Mouse (Mus musculus): ENCODE measurements around the gene Cirbp. TPM values are rescaled to one million over a fixed set of nuclear protein-coding genes. Genes with fewer than 3 reads are reported as not detected.

Gene Cirbp
- polyA plus RNA-seq, 1 experiment from 2014 or later: 222 TPM

GRCm38 (mm10) chr10:80148610-80149290 lies 17.0 kb upstream of the Cirbp start:
- no peaks in the 10 kb centered on the region for H3K9me3 ChIP-seq (ENCODE audit: control insufficient read depth)
- peak overlapping the region; percentile 97 for H3K27ac ChIP-seq (ENCODE audit: low read depth, low read length)
- H3K4me1 ChIP-seq (replicated peaks; ENCODE audit: control insufficient read depth, insufficient read depth, low read length): peaks cover 20% of the 10 kb centered on the region
- H3K4me3 ChIP-seq (ENCODE audit: low read depth, low read length): peak overlapping the region; percentile 95
- TF ChIP-seq CTCF (IDR thresholded peaks at IDR 0.05; ENCODE audit: low read depth): peak; percentile 88
- H3K27me3 ChIP-seq (replicated peaks; ENCODE audit: control insufficient read depth, insufficient read depth, low read length): no peaks in the 10 kb centered on the region
- peak; percentile 50 for ATAC-seq
- peak overlapping the region; percentile 74 for H3K9ac ChIP-seq (ENCODE audit: low read depth, low read length)
- H3K36me3 ChIP-seq (ENCODE audit: control insufficient read depth, insufficient read depth): peaks cover 53% of the 10 kb centered on the region
- under 1% methylated on average over 55 of the region's 57 CpGs for WGBS
- H3K4me2 ChIP-seq (replicated peaks; ENCODE audit: low read depth): peak overlapping the region; percentile 86

GRCm38 (mm10) chr10:80149291-80150225 lies 16.2 kb upstream of the Cirbp start:
- WGBS: under 1% methylated on average over 79 of the region's 88 CpGs
- H3K36me3 ChIP-seq (ENCODE audit: control insufficient read depth, insufficient read depth): peaks cover 53% of the 10 kb centered on the region
- H3K4me1 ChIP-seq (replicated peaks; ENCODE audit: control insufficient read depth, insufficient read depth, low read length): peaks cover 23% of the 10 kb centered on the region

GRCm38 (mm10) chr10:80150226-80151210 lies 15.3 kb upstream of the Cirbp start:
- peak overlapping the region; percentile 92 for H3K27ac ChIP-seq (ENCODE audit: low read depth, low read length)
- no peaks in the 10 kb centered on the region for H3K9me3 ChIP-seq (ENCODE audit: control insufficient read depth)
- WGBS: under 1% methylated on average over 57 of the region's 71 CpGs
- TF ChIP-seq CTCF (IDR thresholded peaks at IDR 0.05; ENCODE audit: low read depth): peak; percentile 5; the same call in 1 of the 2 replicates
- H3K4me2 ChIP-seq (replicated peaks; ENCODE audit: low read depth): peak overlapping the region; percentile 86
- no peaks in the 10 kb centered on the region for H3K27me3 ChIP-seq (replicated peaks; ENCODE audit: control insufficient read depth, insufficient read depth, low read length)
- H3K36me3 ChIP-seq (ENCODE audit: control insufficient read depth, insufficient read depth): peaks cover 55% of the 10 kb centered on the region
- ATAC-seq: no peak
- peaks cover 23% of the 10 kb centered on the region for H3K4me1 ChIP-seq (replicated peaks; ENCODE audit: control insufficient read depth, insufficient read depth, low read length)
- H3K4me3 ChIP-seq (ENCODE audit: low read depth, low read length): peak overlapping the region; percentile 95
- peak overlapping the region; percentile 74 for H3K9ac ChIP-seq (ENCODE audit: low read depth, low read length)

More at GRCm38 (mm10) chr10:80149291-80150225, 16.2 kb upstream of the Cirbp start:
- peak; percentile 67 for ATAC-seq
- H3K27ac ChIP-seq (ENCODE audit: low read depth, low read length): peak overlapping the region; percentile 97
- TF ChIP-seq CTCF (IDR thresholded peaks at IDR 0.05; ENCODE audit: low read depth): no peak
- H3K9me3 ChIP-seq (ENCODE audit: control insufficient read depth): no peaks in the 10 kb centered on the region
- H3K4me3 ChIP-seq (ENCODE audit: low read depth, low read length): peak overlapping the region; percentile 95
- H3K27me3 ChIP-seq (replicated peaks; ENCODE audit: control insufficient read depth, insufficient read depth, low read length): no peaks in the 10 kb centered on the region
- H3K4me2 ChIP-seq (replicated peaks; ENCODE audit: low read depth): peak overlapping the region; percentile 86
- H3K9ac ChIP-seq (ENCODE audit: low read depth, low read length): peak overlapping the region; percentile 74

- H3K36me3 ChIP-seq (ENCODE audit: control insufficient read depth, insufficient read depth): peaks cover 56% of the 10 kb centered on the region
- peak overlapping the region; percentile 74 for H3K9ac ChIP-seq (ENCODE audit: low read depth, low read length)
- no peak for ATAC-seq
- no peak for TF ChIP-seq CTCF (IDR thresholded peaks at IDR 0.05; ENCODE audit: low read depth)
- no peaks in the 10 kb centered on the region for H3K9me3 ChIP-seq (ENCODE audit: control insufficient read depth)
- WGBS: under 1% methylated on average over 25 of the region's 26 CpGs
- peak overlapping the region; percentile 95 for H3K4me3 ChIP-seq (ENCODE audit: low read depth, low read length)
- peak overlapping the region; percentile 86 for H3K4me2 ChIP-seq (replicated peaks; ENCODE audit: low read depth)
- H3K4me1 ChIP-seq (replicated peaks; ENCODE audit: control insufficient read depth, insufficient read depth, low read length): peaks cover 20% of the 10 kb centered on the region
- H3K27ac ChIP-seq (ENCODE audit: low read depth, low read length): peak overlapping the region; percentile 92
- no peaks in the 10 kb centered on the region for H3K27me3 ChIP-seq (replicated peaks; ENCODE audit: control insufficient read depth, insufficient read depth, low read length)
Measured at GRCm38 (mm10) chr10:80151211-80152034, 14.4 kb upstream of the Cirbp start.
